Mouse (Mus musculus): ENCODE measurements at regions not wholly inside any gene's neighbourhood (a gene's known extent, or its start where the extent isn't known, plus 50 kb on each side); places are given as distances from the start of the nearest gene placed in this dataset.

GRCm38 (mm10) chr4:75537787-75538186, 259.7 kb upstream of the Dmac1 start:
- no peak for TF ChIP-seq CTCF (IDR thresholded peaks at IDR 0.05; ENCODE audit: extremely low read depth, insufficient read length, insufficient replicate concordance, low read depth, low read length)
- no peak for TF ChIP-seq POLR2A (IDR thresholded peaks at IDR 0.05; ENCODE audit: low read depth, low read length)

All from small intestine, adult 2 months (tissue).